Mouse (Mus musculus) limb, embryonic 15.5 days (tissue): ENCODE measurements at regions not wholly inside any gene's neighbourhood (a gene's known extent, or its start where the extent isn't known, plus 50 kb on each side); places are given as distances from the start of the nearest gene placed in this dataset.

ENCODE experiments used
- ATAC-seq: fragments of 200-750 bp; cut with Nextera tagmentation; 2 replicates; pipeline ENCODE4 v1.8.0; 2017; ENCODE audit warnings: low read depth, moderate TSS enrichment; ENCODE audit not compliant: insufficient number of reproducible peaks, low FRiP score, low TSS enrichment
- H3K27ac ChIP-seq: fragments of 300-500 bp; sonication (generic); 2 replicates; pipeline ENCODE4 v1.5.1; 2015; ENCODE audit warnings: moderate library complexity, mild to moderate bottlenecking, inconsistent platforms
- H3K27me3 ChIP-seq: fragments of 300-500 bp; sonication (generic); 2 replicates; pipeline ENCODE4 v1.6.1; 2015; ENCODE audit warnings: inconsistent platforms
- H3K36me3 ChIP-seq: fragments of 300-500 bp; sonication (generic); 2 replicates; pipeline ENCODE4 v1.6.1; 2015; ENCODE audit warnings: inconsistent platforms
- H3K4me1 ChIP-seq: fragments of 300-500 bp; sonication (generic); 2 replicates; pipeline ENCODE4 v1.6.1; 2015; ENCODE audit warnings: inconsistent platforms
- H3K4me2 ChIP-seq: fragments of 300-500 bp; sonication (generic); 2 replicates; pipeline ENCODE4 v1.6.1; 2015; ENCODE audit warnings: mild to moderate bottlenecking, inconsistent platforms
- H3K4me3 ChIP-seq: fragments of 300-500 bp; sonication (generic); 2 replicates; pipeline ENCODE4 v1.5.1; 2015; ENCODE audit warnings: mild to moderate bottlenecking, inconsistent platforms
- H3K9ac ChIP-seq: fragments of 300-500 bp; sonication (generic); 2 replicates; pipeline ENCODE4 v1.6.1; 2015; ENCODE audit warnings: inconsistent platforms
- H3K9me3 ChIP-seq: fragments of 300-500 bp; sonication (generic); 2 replicates; pipeline ENCODE4 v1.6.1; 2016; ENCODE audit warnings: inconsistent platforms
- WGBS: fragments of 180-500 bp; shearing (Covaris S2); methylation state at CpG from one replicate; pipeline ENCODE4 v1.1.7; 2015; 5-methylcytosine and 5-hydroxymethylcytosine counted together

- Histone ChIP-seq H3K27ac (no peak overlapping the region), H3K36me3 (no peaks in the 10 kb centered on the region), H3K4me1 (no peaks in the 10 kb centered on the region), H3K4me2 (no peak overlapping the region), H3K9me3 (no peaks in the 10 kb centered on the region), H3K27me3 (no peaks in the 10 kb centered on the region), H3K9ac (no peak overlapping the region), H3K4me3 (no peak overlapping the region)
- no peak for ATAC-seq
- WGBS = 85% methylated on average over 8 of the region's 8 CpGs
Observed at GRCm38 (mm10) chr4:56018212-56018611, 485.9 kb upstream of the Klf4 start.

- whole genome bisulfite sequencing = 85% methylated on average over 7 of the region's 7 CpGs
- no peak overlapping the region for H3K27ac ChIP-seq
- H3K4me3 ChIP-seq = no peak overlapping the region
- no peak overlapping the region for H3K9ac ChIP-seq
- no peaks in the 10 kb centered on the region for H3K27me3 ChIP-seq
- no peaks in the 10 kb centered on the region for H3K36me3 ChIP-seq
- H3K9me3 ChIP-seq = no peaks in the 10 kb centered on the region
- ATAC-seq = no peak
- H3K4me2 ChIP-seq = no peak overlapping the region
- no peaks in the 10 kb centered on the region for H3K4me1 ChIP-seq
Observed at GRCm38 (mm10) chr4:56015481-56015880, 483.2 kb upstream of the Klf4 start.

- Histone ChIP-seq H3K36me3 (no peaks in the 10 kb centered on the region), H3K9me3 (no peaks in the 10 kb centered on the region), H3K27ac (no peak overlapping the region), H3K4me1 (peaks cover 6% of the 10 kb centered on the region), H3K27me3 (no peaks in the 10 kb centered on the region), H3K4me3 (no peak overlapping the region), H3K4me2 (no peak overlapping the region), H3K9ac (no peak overlapping the region)
- ATAC-seq = no peak
- WGBS = 71% methylated on average over 2 of the region's 2 CpGs
Observed at GRCm38 (mm10) chr4:56008287-56008686, 476.0 kb upstream of the Klf4 start.

GRCm38 (mm10) chr4:56004227-56004626 is 472.0 kb upstream of the Klf4 start:
- Histone ChIP-seq H3K27ac (peak overlapping the region; percentile 33), H3K4me1 (peaks cover 13% of the 10 kb centered on the region), H3K36me3 (no peaks in the 10 kb centered on the region), H3K4me3 (no peak overlapping the region), H3K27me3 (no peaks in the 10 kb centered on the region), H3K4me2 (no peak overlapping the region), H3K9me3 (no peaks in the 10 kb centered on the region), H3K9ac (no peak overlapping the region)
- 40% methylated on average over 5 of the region's 5 CpGs for WGBS
- ATAC-seq = peak; percentile 63; the same call in 1 of the 2 replicates

- H3K4me3 ChIP-seq = no peak overlapping the region
- H3K9ac ChIP-seq = no peak overlapping the region
- H3K4me2 ChIP-seq = no peak overlapping the region
- 0 out of 2 replicates have a peak overlapping the region, but pooled peaks have one; percentile 22 for H3K27ac ChIP-seq
- H3K27me3 ChIP-seq = no peaks in the 10 kb centered on the region
- WGBS = 44% methylated on average over 3 of the region's 3 CpGs
- peaks cover 13% of the 10 kb centered on the region for H3K4me1 ChIP-seq
- H3K9me3 ChIP-seq = no peaks in the 10 kb centered on the region
- no peak for ATAC-seq
- no peaks in the 10 kb centered on the region for H3K36me3 ChIP-seq
Observed at GRCm38 (mm10) chr4:56001312-56001731, 469.1 kb upstream of the Klf4 start.

DNA sequence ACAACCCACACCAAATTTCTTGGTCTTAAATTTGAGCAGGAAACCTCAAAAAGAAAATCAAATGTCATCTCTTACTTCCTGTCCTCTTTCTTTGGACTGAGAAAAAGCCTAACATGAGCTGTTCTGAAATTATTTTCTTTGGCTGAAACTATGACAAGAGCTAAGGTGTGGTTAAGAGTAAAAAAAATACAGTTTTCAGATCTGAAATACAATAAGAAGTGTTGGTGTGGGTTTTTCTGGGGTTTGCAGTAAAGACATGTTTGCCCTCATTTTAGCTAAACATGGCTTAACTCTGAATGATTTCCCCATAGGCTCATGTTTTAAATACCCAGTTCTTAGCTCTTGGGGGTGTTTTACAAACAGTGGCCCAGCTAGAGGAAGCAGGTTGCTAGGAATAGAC is 451.8 kb upstream of the Klf4 start:
- no peak for ATAC-seq
- no peak overlapping the region for H3K4me3 ChIP-seq
- H3K36me3 ChIP-seq = no peaks in the 10 kb centered on the region
- H3K4me2 ChIP-seq = no peak overlapping the region
- no peak overlapping the region for H3K9ac ChIP-seq
- H3K9me3 ChIP-seq = no peaks in the 10 kb centered on the region
- H3K27ac ChIP-seq = no peak overlapping the region
- no peaks in the 10 kb centered on the region for H3K4me1 ChIP-seq
- no peaks in the 10 kb centered on the region for H3K27me3 ChIP-seq

DNA sequence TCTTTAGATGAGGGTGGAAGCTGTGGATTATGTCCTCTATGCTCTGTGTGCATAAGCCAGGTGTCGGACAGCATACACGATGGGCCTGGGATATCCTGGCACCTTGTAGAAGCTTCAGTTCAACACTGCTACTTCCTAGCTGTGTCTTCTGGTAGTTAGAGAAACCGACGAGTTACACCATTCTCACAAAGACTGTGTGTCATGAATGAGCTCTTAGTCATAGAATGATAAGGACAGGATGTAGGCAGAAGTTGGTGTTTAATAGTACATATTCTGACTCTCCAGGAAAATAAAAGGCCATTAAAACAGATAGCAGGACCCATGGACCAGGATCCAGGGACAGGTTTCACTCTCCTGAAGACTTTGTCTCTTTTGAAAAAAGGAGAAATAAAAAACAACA is 446.3 kb upstream of the Klf4 start:
- Histone ChIP-seq H3K4me1 (no peaks in the 10 kb centered on the region), H3K4me2 (no peak overlapping the region), H3K4me3 (no peak overlapping the region), H3K36me3 (no peaks in the 10 kb centered on the region), H3K27me3 (no peaks in the 10 kb centered on the region), H3K9ac (no peak overlapping the region), H3K9me3 (no peaks in the 10 kb centered on the region), H3K27ac (no peak overlapping the region)
- ATAC-seq = no peak
- 89% methylated on average over 4 of the region's 4 CpGs for whole genome bisulfite sequencing

- 79% methylated on average over 2 of the region's 2 CpGs for WGBS
- H3K9me3 ChIP-seq = no peaks in the 10 kb centered on the region
- no peaks in the 10 kb centered on the region for H3K4me1 ChIP-seq
- no peak overlapping the region for H3K9ac ChIP-seq
- no peaks in the 10 kb centered on the region for H3K27me3 ChIP-seq
- no peaks in the 10 kb centered on the region for H3K36me3 ChIP-seq
- no peak overlapping the region for H3K27ac ChIP-seq
- H3K4me3 ChIP-seq = no peak overlapping the region
- no peak for ATAC-seq
- H3K4me2 ChIP-seq = no peak overlapping the region
Observed at GRCm38 (mm10) chr4:55976265-55976664, 444.0 kb upstream of the Klf4 start.

GRCm38 (mm10) chr4:55973706-55974105 is 441.4 kb upstream of the Klf4 start:
- Histone ChIP-seq H3K4me2 (no peak overlapping the region), H3K4me3 (no peak overlapping the region), H3K27me3 (no peaks in the 10 kb centered on the region), H3K36me3 (no peaks in the 10 kb centered on the region), H3K9ac (no peak overlapping the region), H3K9me3 (no peaks in the 10 kb centered on the region), H3K27ac (no peak overlapping the region), H3K4me1 (no peaks in the 10 kb centered on the region)
- no peak for ATAC-seq
- WGBS = 26% methylated on average over 1 of the region's 1 CpGs

DNA sequence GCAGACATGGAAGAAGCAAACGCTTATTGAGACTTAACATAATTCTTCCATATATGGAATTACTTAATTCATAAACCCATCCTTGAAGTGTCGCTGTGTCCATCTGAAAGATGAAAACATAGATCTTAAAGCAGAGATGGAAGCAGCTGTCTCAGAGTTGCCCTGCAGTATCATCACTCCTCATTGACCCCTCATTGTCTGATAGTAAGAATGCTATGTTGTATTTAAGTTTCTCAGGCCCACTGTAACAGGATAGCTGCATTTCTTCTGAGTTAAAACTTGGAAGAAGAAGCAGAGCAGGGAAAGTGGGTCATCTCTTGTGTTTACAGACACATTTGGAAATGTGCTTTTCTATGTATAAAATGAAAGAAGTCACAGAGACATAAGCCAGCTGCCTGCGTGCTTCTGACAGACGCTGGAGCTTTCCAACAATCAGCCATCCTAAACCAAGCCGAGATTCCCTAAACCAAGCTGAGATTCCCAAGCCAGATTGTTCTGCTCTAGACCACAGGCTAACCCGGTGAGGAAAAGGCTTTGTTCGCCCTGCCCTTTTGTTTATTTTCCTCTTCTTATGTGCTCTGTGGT is 440.1 kb upstream of the Klf4 start:
- Histone ChIP-seq H3K36me3 (no peaks in the 10 kb centered on the region), H3K9ac (no peak overlapping the region), H3K4me2 (no peak overlapping the region), H3K4me1 (no peaks in the 10 kb centered on the region), H3K27me3 (no peaks in the 10 kb centered on the region), H3K9me3 (no peaks in the 10 kb centered on the region), H3K27ac (no peak overlapping the region), H3K4me3 (no peak overlapping the region)
- ATAC-seq = no peak
- WGBS = 88% methylated on average over 7 of the region's 7 CpGs

DNA sequence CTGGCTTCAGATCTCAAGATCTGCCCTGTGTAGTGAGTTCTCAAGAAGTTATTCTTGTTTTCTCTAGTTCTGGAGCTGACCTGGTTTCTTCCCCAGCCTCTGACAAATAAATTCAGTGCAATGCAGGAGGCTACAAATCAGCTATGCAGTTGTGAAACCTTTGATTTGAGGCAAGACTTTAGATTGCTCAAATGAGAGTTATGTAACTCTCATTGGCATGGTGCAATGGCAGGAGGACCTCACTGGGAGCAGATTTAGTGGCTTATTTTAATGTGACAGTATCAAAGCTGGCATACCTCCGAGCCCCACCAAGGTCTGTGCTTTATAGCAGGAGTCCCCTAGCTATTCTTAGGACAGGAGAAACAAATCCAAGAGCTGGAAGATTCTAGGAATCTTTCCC is 427.8 kb upstream of the Klf4 start:
- Histone ChIP-seq H3K4me2 (no peak overlapping the region), H3K9me3 (no peaks in the 10 kb centered on the region), H3K27me3 (no peaks in the 10 kb centered on the region), H3K27ac (no peak overlapping the region), H3K4me1 (no peaks in the 10 kb centered on the region), H3K36me3 (no peaks in the 10 kb centered on the region), H3K4me3 (no peak overlapping the region), H3K9ac (no peak overlapping the region)
- WGBS = 61% methylated on average over 1 of the region's 1 CpGs
- no peak for ATAC-seq

- H3K27me3 ChIP-seq = no peaks in the 10 kb centered on the region
- 91% methylated on average over 1 of the region's 1 CpGs for WGBS
Observed at GRCm38 (mm10) chr4:55953701-55954100, 421.4 kb upstream of the Klf4 start.

GRCm38 (mm10) chr4:55952220-55952619 is 420.0 kb upstream of the Klf4 start:
- Histone ChIP-seq H3K9me3 (no peaks in the 10 kb centered on the region), H3K36me3 (no peaks in the 10 kb centered on the region), H3K4me2 (no peak overlapping the region), H3K4me1 (no peaks in the 10 kb centered on the region), H3K27ac (no peak overlapping the region), H3K27me3 (no peaks in the 10 kb centered on the region), H3K4me3 (no peak overlapping the region), H3K9ac (no peak overlapping the region)
- WGBS = 59% methylated on average over 3 of the region's 3 CpGs
- ATAC-seq = no peak

More at GRCm38 (mm10) chr4:55953701-55954100, 421.4 kb upstream of the Klf4 start:
- Histone ChIP-seq H3K4me3 (no peak overlapping the region), H3K36me3 (no peaks in the 10 kb centered on the region), H3K27ac (no peak overlapping the region), H3K9ac (no peak overlapping the region), H3K4me1 (no peaks in the 10 kb centered on the region), H3K4me2 (no peak overlapping the region), H3K9me3 (no peaks in the 10 kb centered on the region)
- no peak for ATAC-seq
